Mouse (Mus musculus): ENCODE measurements around the gene Csf2rb2.

GRCm38 (mm10) chr15:78248410-78248809 lies 57.1 kb downstream of the Csf2rb2 start:
- no peak for TF ChIP-seq ZC3H11A (IDR thresholded peaks at IDR 0.05; ENCODE audit: borderline replicate concordance, low read depth, low read length)
- TF ChIP-seq MAFK (IDR thresholded peaks at IDR 0.05; ENCODE audit: insufficient read depth, low read depth, low read length): no peak
- TF ChIP-seq CHD2 (IDR thresholded peaks at IDR 0.05; ENCODE audit: low read depth, low read length): no peak
- no peak for TF ChIP-seq HCFC1 (IDR thresholded peaks at IDR 0.05; ENCODE audit: borderline replicate concordance, insufficient read depth, low read length)
